In the genomic region with DNA sequence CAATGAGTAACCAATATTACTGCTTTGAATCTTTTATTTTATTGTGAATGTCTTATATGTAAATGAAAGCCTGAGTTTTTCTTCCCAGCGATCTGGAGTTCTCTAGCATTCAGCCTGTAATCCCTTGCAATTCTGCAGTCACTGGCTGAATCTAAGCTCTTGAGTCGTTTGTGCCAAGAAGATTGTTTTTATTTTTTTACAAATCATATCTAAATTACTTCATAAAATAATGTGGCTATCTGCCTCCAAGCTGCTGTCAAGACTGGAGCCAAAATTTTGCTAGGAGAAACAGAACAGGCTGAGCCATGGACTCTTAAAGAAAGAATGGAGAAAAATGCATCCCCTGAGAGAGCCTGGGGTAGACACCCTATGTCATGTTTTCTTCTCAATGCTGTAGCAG, we compare ENCODE assay signal across 22 mouse cellular contexts.
A peak's percentile ranks its signal among the peaks of the same experiment; 100 is the strongest.
DNase-seq lines count a peak whose midpoint lies in the region; ATAC-seq lines count a peak whose summit lies in the region.
"Had no signal": no experiment of that assay in that cellular context is flagged by ENCODE, and none has a peak within 500 bp of the region (broad histone marks: within the 10 kb centered on the region; RNA-seq: fewer than 3 reads in every experiment).

No protein-coding gene starts in this region.

- no peaks in the 10 kb centered on the region for H3K4me1 ChIP-seq in embryonic facial prominence, embryonic 14.5 days (ENCODE audit: control insufficient read depth, insufficient read depth, low read length)
- no peaks in the 10 kb centered on the region for H3K4me1 ChIP-seq in embryonic facial prominence, embryonic 10.5 days
- peaks cover 26% of the 10 kb centered on the region for H3K4me1 ChIP-seq in heart, embryonic 15.5 days (replicated peaks)
- no peaks in the 10 kb centered on the region for H3K4me1 ChIP-seq in kidney, embryonic 14.5 days (ENCODE audit: control insufficient read depth, insufficient read depth, low read length)
- H3K4me1 ChIP-seq in hindbrain, embryonic 16.5 days (ENCODE audit: control insufficient read depth, insufficient read depth, low read depth, low read length) = no peaks in the 10 kb centered on the region
- H3K4me1 ChIP-seq: embryonic facial prominence, embryonic 15.5 days; hindbrain, embryonic 13.5 days; midbrain, embryonic 13.5 days; neural tube, embryonic 13.5 days had no signal

- WGBS in embryonic facial prominence, embryonic 14.5 days = 57% methylated on average over 2 of the region's 2 CpGs
- 80% methylated on average over 2 of the region's 2 CpGs for WGBS in embryonic facial prominence, embryonic 10.5 days
- WGBS in heart, embryonic 15.5 days = 48% methylated on average over 2 of the region's 2 CpGs
- WGBS in kidney, embryonic 14.5 days = 78% methylated on average over 2 of the region's 2 CpGs
- 74% methylated on average over 2 of the region's 2 CpGs for WGBS in hindbrain, embryonic 16.5 days

- ATAC-seq in embryonic facial prominence, embryonic 14.5 days (ENCODE audit: low read depth) = no peak
- no peak for ATAC-seq in heart, embryonic 15.5 days (replicated peaks; ENCODE audit: insufficient number of reproducible peaks, insufficient read depth, low FRiP score, low read depth)
- no peak for ATAC-seq in kidney, embryonic 14.5 days (ENCODE audit: low FRiP score, low TSS enrichment)
- ATAC-seq in hindbrain, embryonic 16.5 days = no peak
- ATAC-seq: midbrain, embryonic 13.5 days; Patski had no signal

- no peak overlapping the region for H3K27ac ChIP-seq in embryonic facial prominence, embryonic 14.5 days (replicated peaks; ENCODE audit: low read depth, low read length)
- H3K27ac ChIP-seq in embryonic facial prominence, embryonic 10.5 days (replicated peaks) = no peak overlapping the region
- peak overlapping the region; percentile 16 for H3K27ac ChIP-seq in heart, embryonic 15.5 days
- H3K27ac ChIP-seq in kidney, embryonic 14.5 days (ENCODE audit: low read depth, low read length) = no peak overlapping the region
- H3K27ac ChIP-seq in hindbrain, embryonic 16.5 days (ENCODE audit: low read depth, low read length) = no peak overlapping the region
- H3K27ac ChIP-seq: embryonic facial prominence, embryonic 15.5 days; hindbrain, embryonic 13.5 days; left cerebral cortex, adult 2 months; midbrain, embryonic 13.5 days; neural tube, embryonic 13.5 days had no signal

- no peak overlapping the region for H3K9ac ChIP-seq in embryonic facial prominence, embryonic 14.5 days (ENCODE audit: low read depth, low read length)
- H3K9ac ChIP-seq in heart, embryonic 15.5 days = no peak overlapping the region
- H3K9ac ChIP-seq in kidney, embryonic 14.5 days (ENCODE audit: low read depth, low read length) = no peak overlapping the region
- no peak overlapping the region for H3K9ac ChIP-seq in hindbrain, embryonic 16.5 days (ENCODE audit: low read depth, low read length)
- H3K9ac ChIP-seq: embryonic facial prominence, embryonic 15.5 days; hindbrain, embryonic 13.5 days; midbrain, embryonic 13.5 days; neural tube, embryonic 13.5 days had no signal

- H3K9me3 ChIP-seq in embryonic facial prominence, embryonic 14.5 days (ENCODE audit: control insufficient read depth, low read length) = no peaks in the 10 kb centered on the region
- H3K9me3 ChIP-seq in embryonic facial prominence, embryonic 10.5 days = no peaks in the 10 kb centered on the region
- no peaks in the 10 kb centered on the region for H3K9me3 ChIP-seq in heart, embryonic 15.5 days (replicated peaks)
- H3K9me3 ChIP-seq in kidney, embryonic 14.5 days (ENCODE audit: control insufficient read depth, low read length) = no peaks in the 10 kb centered on the region
- H3K9me3 ChIP-seq in hindbrain, embryonic 16.5 days (ENCODE audit: control insufficient read depth, low read length) = no peaks in the 10 kb centered on the region
- H3K9me3 ChIP-seq: embryonic facial prominence, embryonic 15.5 days; hindbrain, embryonic 13.5 days; midbrain, embryonic 13.5 days; neural tube, embryonic 13.5 days had no signal

- intact Hi-C loops in heart, postnatal 25 days (cut with DNase I) = no loop called here

- no peak overlapping the region for H3K4me3 ChIP-seq in embryonic facial prominence, embryonic 14.5 days (ENCODE audit: low read depth, low read length)
- H3K4me3 ChIP-seq in embryonic facial prominence, embryonic 10.5 days = no peak overlapping the region
- no peak overlapping the region for H3K4me3 ChIP-seq in heart, embryonic 15.5 days
- no peak overlapping the region for H3K4me3 ChIP-seq in kidney, embryonic 14.5 days (ENCODE audit: low read length)
- no peak overlapping the region for H3K4me3 ChIP-seq in hindbrain, embryonic 16.5 days (ENCODE audit: low read length)
- H3K4me3 ChIP-seq: embryonic facial prominence, embryonic 15.5 days; hindbrain, embryonic 13.5 days; left cerebral cortex, adult 2 months; midbrain, embryonic 13.5 days; neural tube, embryonic 13.5 days had no signal

- no peak overlapping the region for H3K4me2 ChIP-seq in embryonic facial prominence, embryonic 14.5 days (ENCODE audit: low read depth, low read length)
- H3K4me2 ChIP-seq in heart, embryonic 15.5 days = no peak overlapping the region
- no peak overlapping the region for H3K4me2 ChIP-seq in kidney, embryonic 14.5 days (replicated peaks; ENCODE audit: low read depth, low read length)
- H3K4me2 ChIP-seq in hindbrain, embryonic 16.5 days (ENCODE audit: low read length) = no peak overlapping the region
- H3K4me2 ChIP-seq: embryonic facial prominence, embryonic 15.5 days; hindbrain, embryonic 13.5 days; midbrain, embryonic 13.5 days; neural tube, embryonic 13.5 days had no signal

- DNase-seq in embryonic facial prominence, embryonic 14.5 days (ENCODE audit: low spot score) = peak; percentile 44
- DNase-seq in embryonic facial prominence, embryonic 10.5 days (ENCODE audit: low spot score) = no peak
- no peak for DNase-seq in heart, postnatal 25 days (ENCODE audit: low spot score)
- peak; percentile 6 to 16 for DNase-seq in kidney, postnatal 4 days
- DNase-seq in NIH3T3 (ENCODE audit: low read depth) = peak; percentile 23
- DNase-seq: adrenal gland, postnatal 10 days; cerebellum, adult 11 months; cerebellum, postnatal 14 days; layer of hippocampus, adult 9-11 months; left cerebral cortex, postnatal 4 days; liver; right cerebral cortex, adult 18-20 months; thymus, postnatal 25 days had no signal

- H3K36me3 ChIP-seq in embryonic facial prominence, embryonic 14.5 days (ENCODE audit: control insufficient read depth, insufficient read depth, low read length) = no peaks in the 10 kb centered on the region
- no peaks in the 10 kb centered on the region for H3K36me3 ChIP-seq in embryonic facial prominence, embryonic 10.5 days (replicated peaks)
- H3K36me3 ChIP-seq in heart, embryonic 15.5 days = no peaks in the 10 kb centered on the region
- H3K36me3 ChIP-seq in kidney, embryonic 14.5 days (ENCODE audit: control insufficient read depth, insufficient read depth, low read length) = no peaks in the 10 kb centered on the region
- no peaks in the 10 kb centered on the region for H3K36me3 ChIP-seq in hindbrain, embryonic 16.5 days (ENCODE audit: control insufficient read depth, insufficient read depth, low read length)
- H3K36me3 ChIP-seq: embryonic facial prominence, embryonic 15.5 days; hindbrain, embryonic 13.5 days; midbrain, embryonic 13.5 days; neural tube, embryonic 13.5 days had no signal

- no peaks in the 10 kb centered on the region for H3K27me3 ChIP-seq in embryonic facial prominence, embryonic 14.5 days (replicated peaks; ENCODE audit: control insufficient read depth, insufficient read depth, low read length)
- no peaks in the 10 kb centered on the region for H3K27me3 ChIP-seq in embryonic facial prominence, embryonic 10.5 days (replicated peaks; ENCODE audit: low read depth, poor library complexity, severe bottlenecking)
- H3K27me3 ChIP-seq in heart, embryonic 15.5 days = no peaks in the 10 kb centered on the region
- no peaks in the 10 kb centered on the region for H3K27me3 ChIP-seq in kidney, embryonic 14.5 days (ENCODE audit: control insufficient read depth, insufficient read depth, low read length)
- no peaks in the 10 kb centered on the region for H3K27me3 ChIP-seq in hindbrain, embryonic 16.5 days (replicated peaks; ENCODE audit: control insufficient read depth, insufficient read depth, low read length)
- H3K27me3 ChIP-seq: embryonic facial prominence, embryonic 15.5 days; hindbrain, embryonic 13.5 days; midbrain, embryonic 13.5 days; neural tube, embryonic 13.5 days; Patski had no signal

Comparison
In these comparisons a context has a peak if more than half of its experiments do, and no peak if none do; other contexts are left out.
1. DNase-seq: peak in embryonic facial prominence, embryonic 14.5 days (single experiment), kidney, postnatal 4 days (2 of 2) and NIH3T3 (single experiment); none in embryonic facial prominence, embryonic 10.5 days (single experiment) and heart, postnatal 25 days (single experiment).